Mouse (Mus musculus): ENCODE results near the gene Mrpl50. TPM values are rescaled to one million over a fixed set of nuclear protein-coding genes. Genes with fewer than 3 reads are reported as not detected.

The Mrpl50 gene
- polyA plus RNA-seq, 1 experiment from 2014 or later, result 79.0 TPM

Other genes with a start within 250 kb of the Mrpl50 start
- gene Acnat2, start 112.9 kb downstream of the Mrpl50 start, polyA plus RNA-seq (2015; fragmentation: Nextera tagmentation; extraction: Ambion mirVana), result not detected in 2 replicates
- not detected in 2 replicates for gene Acnat1, start 47.2 kb downstream of the Mrpl50 start, polyA plus RNA-seq (2015; fragmentation: Nextera tagmentation; extraction: Ambion mirVana)
- gene Baat, start 14.5 kb downstream of the Mrpl50 start, polyA plus RNA-seq (2015; fragmentation: Nextera tagmentation; extraction: Ambion mirVana), result 0.12 and 0.16 TPM in 2 replicates
- gene Zfp189, start 83 bp upstream of the Mrpl50 start, polyA plus RNA-seq (2015; fragmentation: Nextera tagmentation; extraction: Ambion mirVana), result 14.9 and 15.8 TPM in 2 replicates
- gene Aldob, start 28.5 kb upstream of the Mrpl50 start, polyA plus RNA-seq (2015; fragmentation: Nextera tagmentation; extraction: Ambion mirVana), result 0.14 and 0.35 TPM in 2 replicates
- gene Tmem246, start 76.8 kb upstream of the Mrpl50 start, polyA plus RNA-seq (2015; fragmentation: Nextera tagmentation; extraction: Ambion mirVana), result 56.3 and 72.7 TPM in 2 replicates
- gene Rnf20, start 110.9 kb upstream of the Mrpl50 start, polyA plus RNA-seq (2015; fragmentation: Nextera tagmentation; extraction: Ambion mirVana), result 57.9 and 61.5 TPM in 2 replicates
- gene Ppp3r2, start 160.9 kb upstream of the Mrpl50 start, polyA plus RNA-seq (2015; fragmentation: Nextera tagmentation; extraction: Ambion mirVana), result 0.10 and 0.39 TPM in 2 replicates